Mouse (Mus musculus) urinary bladder, postnatal 14 days (tissue): ENCODE data around the gene Gsap.
"Not testable (repeated sequence)": the region's sequence is repeated elsewhere in the genome, so short reads cannot be mapped to it uniquely, and the experiment has no call there.

Experiments used
- DNase-seq: peaks from one replicate; pipeline ENCODE4 v3.0.0; 2021; ENCODE audit warnings: low spot score

Gsap gene

DNA sequence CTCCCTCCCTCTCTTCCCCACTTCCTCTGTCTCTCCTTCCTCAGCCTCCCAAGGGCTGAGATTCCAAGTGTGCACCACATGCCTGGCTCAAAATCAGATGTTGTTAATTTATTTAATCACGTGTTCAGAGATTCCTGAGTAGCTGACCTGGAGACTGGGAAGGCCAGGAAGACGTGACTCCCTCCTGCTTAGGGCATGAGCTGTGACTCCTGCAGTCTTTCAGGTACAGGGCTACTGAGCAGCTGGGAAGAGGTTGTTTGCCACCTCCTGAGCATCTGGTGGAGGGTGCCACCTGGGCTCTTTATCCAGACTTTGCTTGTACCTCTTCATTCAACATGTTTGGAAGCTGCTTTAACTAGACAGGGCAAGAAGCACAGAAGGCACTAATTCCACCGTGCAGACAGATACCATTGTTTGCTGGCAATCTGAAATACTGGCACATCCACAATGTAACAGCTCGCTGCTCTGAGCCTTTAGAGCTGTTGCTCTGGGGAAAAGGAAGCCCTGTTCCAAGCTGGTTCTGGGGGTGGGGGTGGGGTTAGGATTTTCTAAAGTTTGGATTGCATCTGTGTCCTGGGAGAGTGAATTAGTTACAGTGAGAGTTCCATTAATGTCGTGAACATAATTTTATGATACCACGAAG lies 75.3 kb downstream of the Gsap start:
- no peak for DNase-seq

DNA sequence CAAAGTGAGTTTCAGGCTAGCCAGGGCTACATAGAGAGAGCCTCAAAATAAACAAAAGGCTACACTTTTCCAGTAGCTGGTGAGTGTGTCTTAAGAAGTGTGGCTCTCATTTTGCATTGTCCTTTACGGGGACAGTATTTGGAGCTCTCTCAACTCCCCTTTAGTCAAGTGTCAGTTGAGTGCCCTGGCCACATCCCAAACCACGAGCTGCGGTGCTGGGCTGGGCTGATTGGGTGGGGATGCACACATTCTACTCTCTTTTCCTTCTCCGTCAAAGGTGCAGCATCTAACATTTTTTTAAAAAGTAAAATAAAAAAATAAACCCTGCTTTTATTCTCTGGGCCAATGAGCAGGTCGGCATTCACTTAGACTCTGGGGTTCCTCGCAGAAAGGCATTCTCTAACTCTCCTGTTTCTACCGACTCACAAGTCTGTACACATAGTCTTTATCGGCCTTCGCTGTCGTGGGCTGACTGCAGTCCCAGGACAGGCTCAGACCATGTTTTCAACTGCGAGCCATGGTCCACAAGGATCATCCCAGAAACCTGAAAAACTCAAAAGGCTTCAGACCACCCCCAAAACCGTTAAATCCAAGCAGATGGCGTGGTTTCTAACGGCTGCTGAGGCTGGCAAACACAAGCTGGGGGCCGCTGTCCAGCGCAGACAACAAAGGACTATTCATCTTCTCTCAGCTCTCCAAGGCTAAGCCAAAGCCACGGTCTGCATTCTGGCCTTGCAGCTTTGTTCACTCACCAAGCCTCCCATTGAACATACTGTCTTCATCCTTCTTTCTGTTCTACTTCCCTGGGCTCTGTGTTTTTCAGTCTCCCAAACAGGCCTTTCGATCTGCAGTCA lies 77.4 kb downstream of the Gsap start:
- DNase-seq, result no peak

GRCm38 (mm10) chr5:21264352-21265021 lies 78.4 kb downstream of the Gsap start:
- no peak for DNase-seq

DNA sequence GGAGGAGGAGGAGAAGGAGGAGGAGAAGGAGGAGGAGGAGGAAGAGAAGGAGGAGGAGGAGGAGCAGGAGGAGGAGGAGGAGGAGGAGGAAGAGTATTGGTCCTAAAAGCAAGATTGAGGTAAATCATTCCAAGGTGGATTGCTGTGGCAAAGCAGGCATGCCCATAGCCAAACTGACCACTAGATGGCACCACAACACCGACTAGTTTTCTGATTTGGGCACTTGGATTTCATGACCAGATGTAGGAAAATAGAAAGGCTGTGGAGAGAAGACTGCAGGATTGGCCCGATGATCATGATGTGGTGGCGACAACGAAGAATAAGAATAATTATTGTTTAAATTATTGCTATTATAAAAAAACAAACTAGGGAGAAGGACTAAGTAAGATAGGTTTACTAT lies 79.0 kb downstream of the Gsap start:
- peak; percentile 84 for DNase-seq

GRCm38 (mm10) chr5:21267090-21267489 lies 81.0 kb downstream of the Gsap start:
- DNase-seq, result no peak

DNA sequence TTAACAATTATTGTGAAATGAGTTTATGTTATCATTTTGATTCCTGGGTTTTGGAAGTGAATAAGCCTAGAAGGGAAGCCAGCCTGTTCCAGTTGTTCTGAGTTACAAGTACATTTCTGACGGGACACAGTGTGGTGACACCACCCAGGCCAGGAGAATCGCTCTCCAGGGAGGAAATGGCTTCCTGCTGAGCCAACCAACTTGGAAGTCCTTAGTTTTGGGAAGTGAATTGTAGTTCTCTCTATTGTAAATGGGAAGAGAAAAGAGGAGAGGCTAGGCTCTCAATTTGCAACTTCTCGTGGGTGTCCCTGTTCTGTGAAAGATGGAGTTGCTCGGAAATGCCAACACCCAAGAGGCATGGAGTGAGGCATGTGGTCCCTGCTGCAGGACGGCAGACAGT lies 83.4 kb downstream of the Gsap start:
- no peak for DNase-seq

DNA sequence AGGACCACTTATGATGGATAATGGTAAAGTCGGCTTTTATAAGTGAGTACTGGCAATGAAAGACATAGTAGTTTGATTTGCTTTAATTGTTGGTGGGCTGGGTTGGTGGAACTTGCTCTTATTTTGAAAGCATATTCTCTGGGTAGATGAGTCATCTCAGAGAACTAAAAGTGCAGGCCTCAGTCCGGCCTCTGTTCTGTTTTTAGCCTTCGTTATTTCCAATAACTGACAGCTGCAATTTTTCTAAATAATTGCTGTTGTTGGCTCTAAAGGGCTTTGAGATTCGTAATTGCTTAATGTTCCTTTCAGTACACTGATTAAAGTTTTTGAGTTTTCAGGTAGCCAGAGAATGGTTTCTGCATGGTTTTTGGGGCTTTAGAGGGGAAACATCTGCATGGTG lies 84.7 kb downstream of the Gsap start:
- DNase-seq, result no peak

DNA sequence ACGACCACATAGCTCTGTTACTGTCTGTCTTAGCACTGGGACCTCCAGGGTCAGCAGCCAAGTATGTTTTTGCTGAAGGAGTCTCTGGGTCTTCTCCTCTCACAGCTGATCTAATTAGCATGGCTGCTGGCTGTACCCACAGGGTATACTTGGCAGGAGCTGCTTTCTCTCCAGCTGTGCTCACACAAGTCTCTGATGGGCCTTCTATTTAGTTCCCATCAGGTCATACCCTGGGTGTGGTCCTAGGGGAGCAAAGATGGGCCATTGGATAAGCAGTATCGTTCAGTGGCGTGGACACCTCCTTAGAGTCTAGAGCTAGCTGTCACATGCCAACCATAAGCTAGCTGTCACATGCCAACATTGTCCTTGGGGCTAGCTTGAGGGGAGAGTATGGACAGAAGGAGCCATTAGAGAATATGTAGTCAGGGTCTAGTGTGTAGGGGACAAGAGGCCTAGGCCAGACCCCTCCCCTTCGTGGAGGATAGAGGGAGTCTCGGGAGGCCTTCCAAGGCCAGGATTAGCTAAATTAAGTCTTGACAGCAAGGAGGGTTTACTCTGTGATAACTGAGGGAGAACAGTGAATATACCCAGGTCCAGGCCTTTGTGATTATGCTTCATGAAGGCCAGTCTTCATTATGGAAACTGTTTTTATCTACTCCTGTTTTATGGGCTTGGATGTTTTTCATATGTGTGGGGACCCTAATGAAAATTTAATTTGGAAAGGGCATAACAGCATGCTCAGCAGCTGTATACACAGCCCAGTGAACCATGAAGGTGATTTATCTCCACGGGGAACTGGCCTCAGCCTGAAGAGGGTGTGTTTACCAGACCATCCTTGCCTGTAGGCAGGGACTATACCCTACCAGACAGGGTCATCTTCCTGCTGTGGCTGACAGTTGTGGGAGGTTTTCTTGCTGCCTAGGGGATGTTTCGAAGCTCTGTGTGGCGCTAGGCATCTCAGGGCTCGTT lies 85.6 kb downstream of the Gsap start:
- no peak for DNase-seq

DNA sequence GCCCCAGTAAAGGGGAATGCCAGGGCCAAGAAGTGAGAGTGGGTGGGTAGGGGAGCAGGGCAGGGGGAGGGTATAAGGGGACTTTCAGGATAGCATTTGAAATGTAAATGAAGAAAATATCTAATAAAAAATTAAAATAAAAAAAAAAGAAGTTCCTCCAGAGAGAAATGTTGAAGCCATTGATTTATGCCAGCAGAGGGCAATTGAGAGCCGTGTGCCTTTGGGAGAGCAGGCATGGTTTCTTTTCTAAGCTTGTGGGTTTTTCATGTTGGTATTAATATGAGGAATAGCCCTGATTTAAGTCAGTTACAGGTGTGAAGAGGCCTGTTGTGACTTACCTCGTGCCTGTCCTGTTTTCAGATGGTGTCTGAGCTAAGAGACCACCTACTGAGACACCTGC lies 91.6 kb downstream of the Gsap start:
- DNase-seq, result not testable (repeated sequence)

GRCm38 (mm10) chr5:21283356-21284062 lies 97.5 kb downstream of the Gsap start:
- DNase-seq, result no peak

- no peak for DNase-seq
These were observed 102.8 kb downstream of the Gsap start for GRCm38 (mm10) chr5:21288658-21289435.

GRCm38 (mm10) chr5:21290594-21290993 lies 104.5 kb downstream of the Gsap start:
- DNase-seq, result no peak

DNA sequence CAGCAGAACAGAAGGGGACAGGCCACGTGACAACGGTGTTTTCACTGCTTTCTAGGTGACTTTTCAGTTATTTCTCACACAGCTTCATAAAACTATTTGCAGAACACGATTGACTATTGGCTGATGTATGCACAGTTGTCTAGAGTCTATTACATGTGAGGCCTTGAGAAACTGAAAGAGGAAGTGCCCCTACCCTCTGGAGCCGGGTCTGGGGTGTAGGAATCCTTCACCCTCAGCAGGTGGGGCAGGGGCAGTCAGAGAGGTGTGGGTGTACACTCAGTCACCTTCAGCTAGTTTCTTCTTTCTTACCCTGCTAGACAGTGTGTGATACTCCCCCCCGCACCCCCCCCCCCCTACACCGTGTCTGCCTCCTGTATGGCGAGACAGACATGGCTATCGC lies 109.6 kb downstream of the Gsap start:
- no peak for DNase-seq

- no peak for DNase-seq
These were observed 113.2 kb downstream of the Gsap start for GRCm38 (mm10) chr5:21299076-21299755.

DNA sequence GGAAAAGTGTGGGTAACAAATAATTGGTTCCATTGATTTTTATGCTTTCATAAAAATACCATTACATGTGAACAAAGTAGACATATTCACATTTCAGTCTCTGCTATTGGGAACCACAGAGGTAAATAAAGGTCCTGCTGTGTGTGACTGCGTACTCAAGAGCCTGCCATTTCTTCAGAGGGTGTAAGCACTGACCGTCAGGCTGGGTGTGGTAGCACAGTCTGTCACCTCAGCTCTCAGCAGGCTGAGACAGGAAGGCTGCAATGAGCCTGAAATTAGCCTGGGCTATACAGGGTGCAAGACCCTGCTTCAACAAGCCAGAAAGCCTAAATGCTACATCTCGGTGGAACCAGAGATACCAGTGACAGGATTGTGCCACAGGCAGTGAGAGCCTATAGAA lies 114.0 kb downstream of the Gsap start:
- DNase-seq, result no peak

- DNase-seq, result peak; percentile 51
These were observed 115.0 kb downstream of the Gsap start for GRCm38 (mm10) chr5:21301011-21301410.

DNA sequence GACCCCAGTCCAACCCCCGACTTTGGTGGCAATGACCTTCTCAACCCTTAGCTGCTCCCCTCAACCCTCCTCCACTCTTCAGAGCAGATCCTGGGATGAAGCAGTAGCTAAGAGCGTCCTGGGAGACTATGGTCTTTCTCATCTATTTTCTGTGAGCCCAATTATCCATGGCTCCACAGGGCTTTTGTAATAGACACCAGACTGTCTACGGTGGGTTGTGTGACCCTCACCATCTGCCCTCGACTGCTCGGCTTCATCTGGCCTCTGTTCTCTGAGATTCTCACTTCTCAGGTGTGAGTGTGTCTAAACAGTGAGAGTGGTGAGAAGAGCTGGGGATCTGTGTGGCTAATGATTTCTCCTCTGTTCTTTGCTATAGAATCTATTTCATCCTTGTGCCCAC lies 121.1 kb downstream of the Gsap start:
- no peak for DNase-seq

- no peak for DNase-seq
These were observed 128.6 kb downstream of the Gsap start for GRCm38 (mm10) chr5:21314696-21315095.

DNA sequence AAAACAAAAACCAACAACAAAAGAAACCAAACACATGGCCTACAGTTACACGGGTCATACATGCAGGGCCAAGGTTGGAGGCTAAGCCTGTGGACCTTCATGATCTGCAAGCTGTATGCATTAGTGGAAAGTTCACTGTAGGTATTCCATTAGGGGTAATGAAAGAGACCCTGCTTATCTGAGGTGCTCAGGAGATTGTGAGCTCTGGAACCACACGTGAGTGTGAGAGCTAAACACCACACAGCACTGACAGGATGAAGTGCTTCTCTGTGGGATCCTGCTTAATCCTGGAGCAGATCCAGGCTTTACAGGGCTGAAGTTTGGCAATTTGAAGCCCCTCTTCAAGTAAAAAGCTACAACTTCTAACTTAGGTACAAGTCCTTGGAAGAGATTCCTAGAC lies 134.1 kb downstream of the Gsap start:
- no peak for DNase-seq

- DNase-seq, result peak; percentile 52
These were observed 140.4 kb downstream of the Gsap start for GRCm38 (mm10) chr5:21326494-21326893.
